Mouse (Mus musculus) myocyte (in vitro differentiated cells): ENCODE data around the gene Abcb8. TPM values are rescaled to one million over a fixed set of nuclear protein-coding genes. Genes with fewer than 3 reads are reported as not detected.

Source experiments
- H3K27me3 ChIP-seq: one replicate; pipeline ENCODE4 v1.6.1; 2011; ENCODE audit not compliant: control insufficient read depth, insufficient read depth, insufficient read length
- H3K36me3 ChIP-seq: one replicate; pipeline ENCODE4 v1.6.1; 2011; ENCODE audit not compliant: control insufficient read depth, insufficient read depth
- H3K4me2 ChIP-seq: one replicate; pipeline ENCODE4 v1.6.1; 2011; ENCODE audit warnings: low read depth, control low read depth
- H3K4me3 ChIP-seq: one replicate; pipeline ENCODE4 v1.5.1; 2011; ENCODE audit warnings: mild to moderate bottlenecking, control low read depth, moderate library complexity
- H3K79me2 ChIP-seq: one replicate; pipeline ENCODE4 v1.6.1; 2011; ENCODE audit not compliant: control insufficient read depth, insufficient read depth
- H3ac ChIP-seq: one replicate; pipeline ENCODE4 v1.6.1; 2011; ENCODE audit not compliant: control insufficient read depth, insufficient read length
- CEBPB ChIP-seq: IDR thresholded peaks from 2 replicates; pipeline ENCODE4 v1.6.1; 2011; ENCODE audit warnings: mild to moderate bottlenecking, moderate library complexity; ENCODE audit not compliant: poor library complexity, insufficient read depth, severe bottlenecking
- E2F4 ChIP-seq: IDR thresholded peaks from one replicate; pipeline ENCODE4 v1.6.1; 2011; ENCODE audit warnings: mild to moderate bottlenecking, control low read depth, moderate library complexity; ENCODE audit not compliant: insufficient read depth
- MAX ChIP-seq: IDR thresholded peaks from one replicate; pipeline ENCODE4 v1.6.1; 2011; ENCODE audit warnings: low read depth, mild to moderate bottlenecking, control low read depth
- MYOD1 ChIP-seq, 3 experiments: IDR thresholded peaks; one replicate each; pipeline ENCODE4 v1.6.1; 2011; ENCODE audit warnings: control low read depth in 2 of 3, low read depth in 2 of 3, mild to moderate bottlenecking in 2 of 3, moderate library complexity in 1 of 3; ENCODE audit not compliant: insufficient read length in 2 of 3, control insufficient read depth in 1 of 3
- MYOG ChIP-seq, 3 experiments: IDR thresholded peaks; one replicate each; pipeline ENCODE4 v1.6.1; 2011; ENCODE audit warnings: control low read depth in 2 of 3, low read depth in 2 of 3, mild to moderate bottlenecking in 2 of 3; ENCODE audit not compliant: insufficient read length in 2 of 3, control insufficient read depth in 1 of 3, insufficient read depth in 1 of 3
- POLR2A ChIP-seq: IDR thresholded peaks from one replicate; pipeline ENCODE4 v1.6.1; 2011; ENCODE audit warnings: low read depth, mild to moderate bottlenecking, control low read depth, moderate library complexity; ENCODE audit not compliant: insufficient read length
- POLR2AphosphoS2 ChIP-seq: IDR thresholded peaks from one replicate; pipeline ENCODE4 v1.6.1; 2011; ENCODE audit warnings: low read depth, control low read depth; ENCODE audit not compliant: insufficient read length
- REST ChIP-seq: IDR thresholded peaks from one replicate; pipeline ENCODE4 v1.6.1; 2011; ENCODE audit warnings: mild to moderate bottlenecking, control low read depth, moderate library complexity; ENCODE audit not compliant: insufficient read depth, insufficient read length
- SRF ChIP-seq: IDR thresholded peaks from one replicate; pipeline ENCODE4 v1.6.1; 2011; ENCODE audit warnings: low read depth; ENCODE audit not compliant: control insufficient read depth, insufficient read length
- TCF12 ChIP-seq: IDR thresholded peaks from one replicate; pipeline ENCODE4 v1.6.1; 2011; ENCODE audit warnings: mild to moderate bottlenecking, control low read depth; ENCODE audit not compliant: poor library complexity, insufficient read depth, severe bottlenecking
- TCF3 ChIP-seq: IDR thresholded peaks from one replicate; pipeline ENCODE4 v1.6.1; 2011; ENCODE audit warnings: low read depth, control low read depth; ENCODE audit not compliant: insufficient read length
- USF1 ChIP-seq: IDR thresholded peaks from one replicate; pipeline ENCODE4 v1.6.1; 2011; ENCODE audit warnings: low read depth, mild to moderate bottlenecking, control low read depth, moderate library complexity
- polyA plus RNA-seq: library from polyadenylated mRNA; unstranded; fragments of >200 nt; fragmentation: generic; extraction: Trizol; gene quantifications from one replicate; pipeline ENCODE4 v1.2.1, GENCODE M21; 2012; ENCODE audit warnings: missing spikeins

Abcb8 gene
- polyA plus RNA-seq, 1 experiment: 37.7 TPM

- Histone ChIP-seq H3K4me3 (peak overlapping the region; percentile 54), H3K79me2 (peaks cover 14% of the 10 kb centered on the region), H3ac (no peak overlapping the region), H3K27me3 (no peaks in the 10 kb centered on the region), H3K36me3 (peaks cover 21% of the 10 kb centered on the region), H3K4me2 (peak overlapping the region; percentile 94)
- TF ChIP-seq MAX (no peak), POLR2AphosphoS2 (peak; percentile 21), POLR2A (peak; percentile 9)
These were observed 49.7 kb downstream of the Abcb8 start for GRCm38 (mm10) chr5:24443204-24443603.

- Histone ChIP-seq H3K4me3 (peak overlapping the region; percentile 54), H3K36me3 (peaks cover 21% of the 10 kb centered on the region), H3ac (peak overlapping the region; percentile 90), H3K4me2 (peak overlapping the region; percentile 94), H3K79me2 (peaks cover 14% of the 10 kb centered on the region), H3K27me3 (no peaks in the 10 kb centered on the region)
- TF ChIP-seq E2F4 (no peak), POLR2A (peak; percentile 19), REST (no peak), POLR2AphosphoS2 (no peak), MAX (no peak), SRF (no peak)
These were observed 50.5 kb downstream of the Abcb8 start for GRCm38 (mm10) chr5:24443927-24444326.

DNA sequence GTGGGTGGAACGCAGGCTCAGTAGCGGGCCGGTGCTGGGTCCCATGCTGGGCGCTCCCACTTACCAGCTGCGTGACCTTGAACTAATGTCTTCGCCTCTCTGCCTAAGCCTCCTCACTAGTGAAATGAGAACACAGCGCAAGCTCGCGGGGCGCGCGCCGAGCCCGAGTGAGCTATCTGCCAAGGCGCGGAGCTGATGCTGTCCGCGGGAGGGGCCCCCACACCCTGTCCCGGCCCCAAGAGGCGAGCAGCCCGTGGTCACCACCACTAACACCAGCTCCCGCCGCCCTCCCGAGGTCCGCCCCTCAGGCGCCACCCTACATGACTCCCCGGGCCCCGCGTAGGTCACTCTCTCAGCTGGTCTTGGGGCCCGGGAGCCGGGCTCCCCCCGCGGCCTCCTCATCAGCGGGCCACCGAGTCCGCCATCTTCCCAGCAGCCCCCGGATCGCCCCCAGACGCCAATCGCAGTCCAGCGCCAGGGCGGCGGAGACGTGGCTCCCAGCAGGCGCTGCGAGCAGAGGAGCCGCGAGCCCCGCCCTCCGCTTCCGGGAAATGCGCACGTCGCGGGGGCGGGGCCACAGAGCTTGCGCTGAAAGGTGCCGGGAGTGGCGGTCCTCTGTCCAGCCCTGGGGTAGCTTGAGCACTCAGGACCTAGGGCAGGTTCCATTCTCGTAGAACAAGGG is 51.4 kb downstream of the Abcb8 start, which contains the start of gene Fastk:
Gene Fastk, minus strand, starts transcription at position 542 of the 682 bp plus-strand sequence.
- H3K4me3 ChIP-seq: peak within 1 kb of the TSS; percentile 54
- H3K4me2 ChIP-seq: peak within 1 kb of the TSS; percentile 94
- no peaks in the 10 kb centered on the region for H3K27me3 ChIP-seq
- peaks cover 14% of the 10 kb centered on the region for H3K79me2 ChIP-seq
- peak within 1 kb of the TSS; percentile 90 for H3ac ChIP-seq
- H3K36me3 ChIP-seq: peaks cover 18% of the 10 kb centered on the region
- TF ChIP-seq POLR2AphosphoS2 (peak; percentile 90), TCF12 (no peak), USF1 (no peak), REST (no peak), TCF3 (no peak), E2F4 (peak; percentile 2), POLR2A (peak; percentile 78), MYOG (IDR thresholded peaks at IDR 0.05; ENCODE audit: control insufficient read depth in 1 of 3, insufficient read depth in 1 of 3, insufficient read length in 2 of 3, low read depth in 2 of 3) (peak in 1 of 3 experiments; percentile 20), MAX (no peak), MYOD1 (IDR thresholded peaks at IDR 0.05; ENCODE audit: control insufficient read depth in 1 of 3, insufficient read length in 2 of 3, low read depth in 2 of 3) (peak in 1 of 3 experiments; percentile 18), CEBPB (no peak)

DNA sequence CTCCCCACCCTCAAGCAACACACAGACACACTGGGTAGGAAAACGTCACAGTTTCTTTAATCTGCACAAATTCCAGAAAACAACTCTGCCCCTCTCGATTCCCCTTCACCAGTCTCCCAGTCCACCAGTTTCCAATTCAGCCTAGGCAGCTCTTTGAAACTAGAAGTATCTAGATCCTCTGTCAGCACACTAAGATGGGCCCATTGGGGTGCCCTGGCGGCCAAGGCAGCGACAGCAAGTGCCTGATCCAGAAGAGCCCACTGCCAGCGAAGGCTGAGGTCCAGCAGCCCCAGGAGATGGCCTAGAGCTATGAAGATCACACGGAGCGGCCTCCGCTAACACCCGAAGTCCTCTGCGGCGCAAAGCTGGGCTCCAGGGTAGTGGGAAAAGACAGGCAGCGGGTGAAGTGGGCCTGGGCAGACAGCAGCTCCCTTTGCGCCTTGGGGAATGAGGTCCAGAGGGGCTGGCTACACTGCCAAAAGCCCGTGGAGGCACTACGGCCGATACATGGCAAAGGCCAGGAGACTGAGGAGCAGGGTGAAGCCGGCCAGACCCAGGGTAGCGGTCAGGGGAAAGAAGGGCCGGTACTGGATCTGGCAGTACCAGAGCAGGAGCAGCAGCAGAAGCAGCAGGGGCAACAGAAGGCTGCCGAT is 52.1 kb downstream of the Abcb8 start:
- Histone ChIP-seq H3K36me3 (peaks cover 11% of the 10 kb centered on the region), H3K4me2 (peak overlapping the region; percentile 89), H3K4me3 (peak overlapping the region; percentile 54), H3ac (peak overlapping the region; percentile 90), H3K79me2 (peaks cover 14% of the 10 kb centered on the region), H3K27me3 (no peaks in the 10 kb centered on the region)
- TF ChIP-seq SRF (no peak), TCF3 (no peak), USF1 (no peak), REST (no peak), E2F4 (no peak), TCF12 (no peak)

DNA sequence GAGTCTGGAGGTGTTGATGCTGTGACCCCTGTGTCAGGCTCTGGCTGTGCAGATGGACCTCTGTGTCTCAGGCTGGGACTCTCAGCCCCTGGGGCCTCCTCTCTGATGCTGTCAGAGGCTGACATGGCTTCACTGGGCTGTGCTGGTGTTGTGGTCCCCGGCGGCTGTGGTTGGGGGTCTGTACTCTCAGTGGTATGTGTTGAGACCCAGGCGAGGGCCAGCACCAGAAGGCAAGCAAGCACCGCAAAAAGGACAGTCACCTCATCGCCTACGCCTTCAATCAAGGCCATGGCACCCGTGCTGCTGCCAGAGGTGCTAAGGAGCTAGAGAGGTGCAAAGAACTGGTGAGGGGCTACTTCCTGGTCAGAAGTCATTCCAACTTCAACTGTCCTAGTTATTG is 53.2 kb downstream of the Abcb8 start:
- H3K27me3 ChIP-seq: no peaks in the 10 kb centered on the region
- H3K4me3 ChIP-seq: peak overlapping the region; percentile 26
- H3K79me2 ChIP-seq: peaks cover 14% of the 10 kb centered on the region
- H3K4me2 ChIP-seq: peak overlapping the region; percentile 86
- H3ac ChIP-seq: no peak overlapping the region
- TF ChIP-seq E2F4 (no peak), REST (no peak), POLR2AphosphoS2 (no peak), POLR2A (no peak), TCF12 (no peak), SRF (no peak), MYOG (IDR thresholded peaks at IDR 0.05; ENCODE audit: control insufficient read depth in 1 of 3, insufficient read depth in 1 of 3, insufficient read length in 2 of 3, low read depth in 2 of 3) (no peak), MAX (no peak)
- H3K36me3 ChIP-seq: peaks cover 8% of the 10 kb centered on the region
